ENCODE assay signal across 15 mouse cellular contexts in the genomic region with DNA sequence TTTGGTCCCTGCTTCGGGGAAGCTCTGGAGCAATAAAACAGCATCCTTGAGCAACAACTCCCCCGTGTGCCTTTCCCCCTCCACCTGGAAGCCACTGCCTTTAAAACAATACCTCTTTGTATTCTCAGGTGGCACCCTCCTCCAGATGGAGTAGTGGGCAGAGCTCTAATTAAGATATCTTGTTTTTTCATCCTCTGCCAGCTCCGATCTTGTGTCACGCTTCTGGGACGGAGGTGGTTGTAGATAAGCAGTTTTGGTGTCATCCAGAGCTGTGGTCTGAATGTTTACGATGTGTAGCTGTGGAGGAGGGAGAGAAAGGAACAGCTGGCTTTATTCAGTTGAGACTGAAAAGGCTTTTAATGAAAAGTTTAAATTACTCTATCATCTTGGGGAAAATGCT.
DNase-seq lines count a peak whose midpoint lies in the region; ATAC-seq and TF ChIP-seq lines count a peak whose summit lies in the region.
"Had no signal": no experiment of that assay in that cellular context is flagged by ENCODE, and none has a peak within 500 bp of the region (broad histone marks: within the 10 kb centered on the region; RNA-seq: fewer than 3 reads in every experiment).

No protein-coding gene starts in this region.

- peaks cover 68% of the 10 kb centered on the region for H3K27me3 ChIP-seq in heart, embryonic 13.5 days (replicated peaks)
- no peaks in the 10 kb centered on the region for H3K27me3 ChIP-seq in lung, embryonic 16.5 days (ENCODE audit: control insufficient read depth, insufficient read depth, low read depth, low read length)
- H3K27me3 ChIP-seq in neural tube, embryonic 15.5 days (replicated peaks), result no peaks in the 10 kb centered on the region
- H3K27me3 ChIP-seq: midbrain, embryonic 15.5 days had no signal

- no peak for ATAC-seq in heart, embryonic 13.5 days (ENCODE audit: extremely low read depth, insufficient number of reproducible peaks, low FRiP score, low TSS enrichment)
- peak; percentile 49 for ATAC-seq in lung, embryonic 16.5 days (ENCODE audit: low read depth)
- ATAC-seq in megakaryocyte-erythroid progenitor cell, adult 5-6 weeks (replicated peaks; ENCODE audit: low FRiP score, low TSS enrichment, poor library complexity, severe bottlenecking), result peak; percentile 85
- no peak for ATAC-seq in neural tube, embryonic 15.5 days (ENCODE audit: low FRiP score)
- ATAC-seq: midbrain, embryonic 15.5 days had no signal

- no peak overlapping the region for H3K4me3 ChIP-seq in heart, embryonic 13.5 days
- H3K4me3 ChIP-seq in lung, embryonic 16.5 days (ENCODE audit: low read length), result no peak overlapping the region
- H3K4me3 ChIP-seq in lung, adult 2 months (replicated peaks; ENCODE audit: extremely low read depth, low read depth, low read length), result no peak overlapping the region
- H3K4me3 ChIP-seq in neural tube, embryonic 15.5 days (replicated peaks), result no peak overlapping the region
- H3K4me3 ChIP-seq: heart, embryonic 12.5 days; hindbrain, embryonic 10.5 days; left cerebral cortex, adult 2 months; midbrain, embryonic 15.5 days had no signal

- no peak for TF ChIP-seq CTCF in lung, adult 2 months (IDR thresholded peaks at IDR 0.05; ENCODE audit: insufficient read depth, low read length)

- H3K9ac ChIP-seq in heart, embryonic 13.5 days, result no peak overlapping the region
- no peak overlapping the region for H3K9ac ChIP-seq in lung, embryonic 16.5 days (ENCODE audit: low read length)
- no peak overlapping the region for H3K9ac ChIP-seq in neural tube, embryonic 15.5 days (replicated peaks)
- H3K9ac ChIP-seq: heart, embryonic 12.5 days; midbrain, embryonic 15.5 days had no signal

- peaks cover 16% of the 10 kb centered on the region for H3K4me1 ChIP-seq in heart, embryonic 13.5 days
- 0 out of 2 replicates have a peak, but pooled peaks cover 5% of the 10 kb centered on the region for H3K4me1 ChIP-seq in lung, embryonic 16.5 days (replicated peaks; ENCODE audit: control insufficient read depth, insufficient read depth, low read length)
- no peaks in the 10 kb centered on the region for H3K4me1 ChIP-seq in lung, adult 2 months (ENCODE audit: control insufficient read depth, insufficient read depth, low read length)
- H3K4me1 ChIP-seq in neural tube, embryonic 15.5 days, result peaks cover 3% of the 10 kb centered on the region; the same call in 1 of the 2 replicates
- H3K4me1 ChIP-seq: midbrain, embryonic 15.5 days had no signal

- TF ChIP-seq POLR2A in lung, adult 2 months (IDR thresholded peaks at IDR 0.05; ENCODE audit: borderline replicate concordance, extremely low read depth, low read depth, low read length), result no peak

- H3K27ac ChIP-seq in heart, embryonic 13.5 days (replicated peaks), result no peak overlapping the region
- no peak overlapping the region for H3K27ac ChIP-seq in lung, embryonic 16.5 days (ENCODE audit: low read length)
- H3K27ac ChIP-seq in neural tube, embryonic 15.5 days (replicated peaks), result no peak overlapping the region
- H3K27ac ChIP-seq: hindbrain, embryonic 10.5 days; left cerebral cortex, adult 2 months; midbrain, embryonic 15.5 days had no signal

- H3K4me2 ChIP-seq in heart, embryonic 13.5 days, result peak overlapping the region; percentile 31; the same call in 1 of the 2 replicates
- H3K4me2 ChIP-seq in lung, embryonic 16.5 days (ENCODE audit: low read depth, low read length), result peak overlapping the region; percentile 13; the same call in 1 of the 2 replicates
- no peak overlapping the region for H3K4me2 ChIP-seq in neural tube, embryonic 15.5 days
- H3K4me2 ChIP-seq: heart, embryonic 12.5 days; midbrain, embryonic 15.5 days had no signal

- no peaks in the 10 kb centered on the region for H3K9me3 ChIP-seq in heart, embryonic 13.5 days
- no peaks in the 10 kb centered on the region for H3K9me3 ChIP-seq in lung, embryonic 16.5 days (ENCODE audit: control insufficient read depth, low read length)
- no peaks in the 10 kb centered on the region for H3K9me3 ChIP-seq in neural tube, embryonic 15.5 days (replicated peaks)
- H3K9me3 ChIP-seq: heart, embryonic 12.5 days; hindbrain, embryonic 10.5 days; midbrain, embryonic 15.5 days had no signal

- WGBS in heart, embryonic 13.5 days, result 10% methylated on average over 6 of the region's 6 CpGs
- WGBS in lung, embryonic 16.5 days, result 5% methylated on average over 6 of the region's 6 CpGs
- WGBS in lung, adult 2 months, result 29% methylated on average over 6 of the region's 6 CpGs
- 14% methylated on average over 6 of the region's 6 CpGs for WGBS in neural tube, embryonic 15.5 days

- no peak for DNase-seq in heart, postnatal 10 days
- no peak for DNase-seq in lung, adult 2 months
- peak; percentile 26 for DNase-seq in liver
- DNase-seq in gastrocnemius, postnatal 4 days (ENCODE audit: low spot score in 2 of 2), result no peak
- DNase-seq: adrenal gland, postnatal 14 days; cerebellum, adult 9-10 months; gastrocnemius, postnatal 14 days had no signal

- intact Hi-C loops in heart, postnatal 10 days (cut with DNase I), result no loop called here

- no peaks in the 10 kb centered on the region for H3K36me3 ChIP-seq in heart, embryonic 13.5 days
- no peaks in the 10 kb centered on the region for H3K36me3 ChIP-seq in lung, embryonic 16.5 days (ENCODE audit: control insufficient read depth, insufficient read depth, low read length)
- no peaks in the 10 kb centered on the region for H3K36me3 ChIP-seq in neural tube, embryonic 15.5 days
- H3K36me3 ChIP-seq: heart, embryonic 12.5 days; hindbrain, embryonic 10.5 days; midbrain, embryonic 15.5 days had no signal

Comparison
In these comparisons a context has a peak if more than half of its experiments do, and no peak if none do; other contexts are left out.
1. ATAC-seq: peak in lung, embryonic 16.5 days (single experiment) and megakaryocyte-erythroid progenitor cell, adult 5-6 weeks (single experiment); none in heart, embryonic 13.5 days (single experiment) and neural tube, embryonic 15.5 days (single experiment).